Mouse (Mus musculus) urinary bladder, postnatal 14 days (tissue): ENCODE data around the gene Hist1h2bj.

ENCODE experiments used
- DNase-seq: peaks from one replicate; pipeline ENCODE4 v3.0.0; 2021; ENCODE audit warnings: low spot score

Gene Hist1h2bj

DNA sequence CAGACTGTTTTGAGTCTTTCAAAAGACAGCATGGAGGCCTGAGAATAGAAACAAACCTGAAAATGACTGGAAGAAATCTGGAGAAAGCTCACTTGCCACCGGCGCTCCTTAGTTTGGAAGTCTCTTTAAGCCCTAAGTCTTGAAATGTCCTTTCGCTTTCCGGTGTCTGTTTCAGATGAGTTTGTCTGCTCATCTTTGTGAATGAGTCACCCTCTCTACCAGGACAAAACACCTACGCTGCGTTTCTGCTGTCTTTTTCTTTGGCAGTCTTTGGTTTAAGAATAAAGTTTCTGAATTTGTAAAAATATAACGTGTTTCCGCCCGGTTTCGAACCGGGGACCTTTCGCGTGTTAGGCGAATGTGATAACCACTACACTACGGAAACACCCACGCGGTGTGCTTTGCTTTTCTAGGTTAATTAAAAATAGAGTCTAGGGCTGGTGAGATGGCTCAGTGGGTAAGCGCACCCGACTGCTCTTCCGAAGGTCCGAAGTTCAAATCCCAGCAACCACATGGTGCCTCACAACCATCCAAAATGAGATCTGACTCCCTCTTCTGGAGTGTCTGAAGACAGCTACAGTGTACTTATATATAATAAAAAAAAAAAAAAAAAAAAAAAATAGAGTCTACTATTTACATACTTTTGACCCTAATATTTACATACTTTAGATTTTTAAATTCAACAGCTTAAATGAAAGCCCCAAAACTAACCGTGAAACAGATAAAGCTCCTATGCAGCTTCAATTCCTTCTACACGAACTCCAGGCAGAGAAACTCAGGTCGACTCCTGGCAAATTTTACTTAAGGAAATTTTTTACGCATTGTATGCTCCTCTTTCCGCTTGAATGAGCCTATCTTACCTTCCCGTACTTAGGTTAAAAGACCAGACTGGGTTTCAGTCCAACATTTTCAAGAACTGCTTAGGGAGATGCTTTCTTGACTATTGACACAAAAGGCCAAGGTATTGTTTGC is 27.2 kb upstream of the Hist1h2bj start:
- peak; percentile 63 for DNase-seq

DNA sequence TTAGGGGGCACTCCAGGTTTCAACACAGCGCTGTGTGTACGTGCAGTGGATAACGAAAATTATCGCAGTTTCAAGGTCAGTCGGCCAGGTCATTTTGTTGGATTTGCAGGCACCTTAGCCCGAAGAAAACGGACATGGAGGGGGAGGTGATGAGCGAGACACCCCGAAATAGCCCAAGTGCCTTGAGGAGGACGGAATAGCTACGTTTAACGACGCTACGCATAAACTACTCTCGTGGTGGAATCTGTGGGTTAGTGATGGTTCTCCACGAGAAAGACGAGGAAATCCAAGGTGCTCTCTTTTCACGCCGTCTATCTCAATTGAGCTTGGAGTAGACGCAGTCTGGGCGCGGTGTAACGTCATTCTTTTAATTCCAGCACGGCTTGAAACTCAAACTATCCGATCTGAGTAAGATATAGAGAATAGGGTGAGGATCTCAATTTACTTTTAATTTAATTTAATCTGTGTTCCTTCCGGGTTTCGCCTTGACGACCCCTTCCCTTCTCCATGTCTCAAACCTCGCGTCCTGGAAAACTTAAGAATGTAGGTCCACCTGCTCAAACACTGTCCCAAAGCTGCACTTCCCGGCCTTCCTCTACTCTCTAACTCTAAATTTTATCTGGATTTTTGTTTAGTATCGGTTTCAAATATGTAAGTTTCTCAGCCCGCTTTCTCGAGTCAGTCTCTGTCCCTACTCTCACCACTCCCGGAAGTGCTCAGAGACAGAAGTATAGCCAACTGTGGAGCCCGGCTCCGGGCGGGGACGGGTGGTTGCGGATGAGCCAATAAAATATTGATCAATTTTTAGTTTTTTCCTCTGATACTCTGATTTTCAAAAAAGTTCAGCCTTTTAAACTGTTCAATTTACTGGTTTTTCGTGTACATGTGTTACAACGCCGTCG is 22.8 kb upstream of the Hist1h2bj start:
- no peak for DNase-seq

DNA sequence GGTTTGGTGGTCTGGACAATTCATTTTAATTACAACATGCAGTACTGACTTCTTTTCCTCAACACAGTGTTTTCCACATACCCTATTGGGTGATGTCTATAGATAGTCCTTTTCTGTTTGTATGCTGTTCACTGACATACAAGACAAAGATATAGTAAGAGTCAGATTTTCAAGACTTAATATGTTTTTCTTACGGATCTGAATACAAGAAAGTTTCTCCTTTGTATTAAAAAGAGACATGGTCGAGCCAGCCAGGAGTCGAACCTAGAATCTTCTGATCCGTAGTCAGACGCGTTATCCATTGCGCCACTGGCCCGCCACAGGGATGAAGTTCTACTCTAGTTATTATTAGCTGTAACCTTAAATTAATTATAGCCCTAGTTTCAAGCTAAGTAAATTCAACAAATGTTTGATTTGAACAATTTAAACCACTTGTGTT is 22.1 kb upstream of the Hist1h2bj start:
- peak; percentile 66 for DNase-seq

DNA sequence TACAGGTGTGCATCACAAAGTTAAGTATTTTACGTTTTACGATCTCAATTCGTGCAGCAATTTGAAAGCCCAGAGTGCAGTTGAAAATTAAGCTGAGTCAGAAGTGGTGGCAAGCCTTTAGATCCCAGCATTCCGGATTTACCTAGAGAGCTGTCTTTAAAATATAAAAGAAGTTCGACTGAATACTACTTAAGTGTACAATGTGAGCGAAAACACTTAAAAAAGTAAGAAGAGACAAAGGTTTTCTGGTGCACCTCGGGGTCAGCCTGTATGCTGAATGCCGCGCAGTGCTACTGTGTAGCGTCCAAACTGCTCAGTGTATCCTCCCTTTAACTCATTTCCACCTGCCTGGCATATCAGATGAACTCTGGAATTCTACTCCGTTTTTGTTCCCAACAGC is 21.4 kb upstream of the Hist1h2bj start:
- no peak for DNase-seq

DNA sequence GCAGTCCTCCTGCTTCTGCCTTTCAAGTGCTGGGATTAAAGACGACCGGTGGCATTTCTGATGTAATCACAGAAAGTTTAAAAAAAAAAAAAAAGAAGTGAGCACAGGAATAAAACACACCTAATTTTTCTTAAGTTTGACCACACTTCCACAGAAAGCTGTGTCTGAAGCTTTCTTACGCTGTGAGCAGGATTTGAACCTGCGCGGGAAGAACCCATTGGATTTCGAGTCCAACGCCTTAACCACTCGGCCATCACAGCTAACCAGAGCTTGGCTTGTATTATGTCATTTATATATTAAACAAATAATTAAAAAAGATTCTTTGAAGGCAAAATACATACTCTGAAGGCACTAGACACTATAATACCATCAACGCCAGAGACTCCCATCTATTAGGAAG is 20.8 kb upstream of the Hist1h2bj start:
- DNase-seq = peak; percentile 77

GRCm38 (mm10) chr13:22026058-22027031 is 16.7 kb upstream of the Hist1h2bj start:
- DNase-seq = peak; percentile 87

- DNase-seq = peak; percentile 94
These were observed 14.1 kb upstream of the Hist1h2bj start for GRCm38 (mm10) chr13:22028673-22029460.

DNA sequence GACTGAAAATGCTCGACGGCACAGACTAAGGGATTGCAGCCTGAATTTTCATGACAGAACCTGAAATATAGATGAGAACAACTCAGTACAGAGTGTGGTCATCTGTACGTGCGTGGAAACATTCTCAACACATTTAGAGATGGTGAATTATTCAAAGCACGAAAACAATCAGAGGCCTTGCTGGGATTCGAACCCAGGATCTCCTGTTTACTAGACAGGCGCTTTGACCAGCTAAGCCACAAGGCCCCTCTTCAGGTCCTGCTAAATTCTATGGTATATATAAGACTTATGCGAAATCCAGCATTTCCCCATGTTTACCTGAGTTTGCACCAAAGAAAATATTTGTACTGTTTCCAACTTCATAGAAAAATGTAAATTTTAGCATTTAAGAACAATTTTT is 13.1 kb upstream of the Hist1h2bj start:
- DNase-seq = no peak

GRCm38 (mm10) chr13:22030493-22030892 is 12.5 kb upstream of the Hist1h2bj start:
- DNase-seq = no peak

GRCm38 (mm10) chr13:22033741-22034442 is 9.1 kb upstream of the Hist1h2bj start:
- DNase-seq = no peak

DNA sequence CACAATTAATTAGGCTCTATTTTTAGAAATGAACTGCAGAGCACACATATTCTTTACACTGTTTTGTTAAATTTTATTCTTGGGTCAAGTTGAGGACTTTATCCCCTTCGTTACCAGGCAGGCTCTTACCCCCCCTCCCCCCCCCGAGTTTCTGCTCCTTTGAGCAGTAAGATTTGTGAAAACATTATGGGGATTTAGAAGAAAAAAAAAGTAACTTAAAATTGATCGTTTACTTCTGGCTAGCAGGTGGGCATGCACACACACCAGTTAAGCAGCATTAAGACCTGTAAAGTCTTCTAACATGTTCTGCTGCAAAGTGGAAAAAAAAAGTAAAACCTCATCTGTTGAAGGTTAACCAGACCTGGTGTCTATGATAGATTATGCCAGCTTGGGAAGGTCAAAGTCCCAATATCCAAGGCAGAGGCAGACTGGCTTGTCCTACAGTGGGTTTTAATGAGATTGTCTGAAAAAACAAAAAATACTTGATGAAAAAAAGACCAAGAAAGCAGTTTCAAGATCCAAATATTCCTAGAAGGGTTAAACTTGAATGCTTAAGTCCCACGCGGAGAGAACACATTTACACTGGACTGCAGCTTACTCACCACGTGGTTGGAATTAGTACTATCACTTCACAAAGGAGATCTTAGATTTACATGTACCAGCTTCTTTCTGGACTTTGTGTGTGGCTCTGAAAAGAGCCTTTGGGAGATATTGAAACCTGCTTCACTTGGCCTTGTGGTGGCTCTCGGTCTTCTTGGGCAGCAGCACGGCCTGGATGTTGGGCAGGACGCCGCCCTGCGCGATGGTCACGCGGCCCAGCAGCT is 8.4 kb upstream of the Hist1h2bj start:
- no peak for DNase-seq

- DNase-seq = peak; percentile 81
These were observed 7.5 kb upstream of the Hist1h2bj start, which contains the start of the genes Hist1h2ah and Hist1h2bk for GRCm38 (mm10) chr13:22035267-22036148. Gene Hist1h2ah (minus strand): TSS chr13:22035568. Gene Hist1h2bk (plus strand): TSS chr13:22035870.

GRCm38 (mm10) chr13:22036149-22036956 is 6.7 kb upstream of the Hist1h2bj start:
- DNase-seq = no peak

DNA sequence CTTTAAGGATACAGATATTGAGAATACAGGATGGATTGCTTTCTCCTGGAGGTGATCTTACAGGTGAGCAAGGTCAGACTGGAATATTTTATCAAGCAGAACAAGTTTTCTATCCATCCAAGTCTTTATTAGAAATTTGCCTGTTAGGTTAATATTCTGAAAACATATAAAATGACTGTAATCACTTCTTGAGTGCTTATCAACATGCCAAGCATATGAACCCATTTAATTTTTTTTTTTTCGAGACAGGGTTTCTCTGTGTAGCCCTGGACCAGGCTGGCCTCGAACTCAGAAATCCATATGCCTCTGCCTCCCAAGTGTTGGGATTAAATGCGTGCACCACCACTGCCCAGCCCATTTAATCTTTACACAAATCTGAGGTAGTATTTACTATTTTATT is 6.0 kb upstream of the Hist1h2bj start:
- DNase-seq = no peak

- no peak for DNase-seq
These were observed 5.6 kb upstream of the Hist1h2bj start for GRCm38 (mm10) chr13:22037415-22037814.

- no peak for DNase-seq
These were observed 3.6 kb upstream of the Hist1h2bj start for GRCm38 (mm10) chr13:22039364-22039763.

DNA sequence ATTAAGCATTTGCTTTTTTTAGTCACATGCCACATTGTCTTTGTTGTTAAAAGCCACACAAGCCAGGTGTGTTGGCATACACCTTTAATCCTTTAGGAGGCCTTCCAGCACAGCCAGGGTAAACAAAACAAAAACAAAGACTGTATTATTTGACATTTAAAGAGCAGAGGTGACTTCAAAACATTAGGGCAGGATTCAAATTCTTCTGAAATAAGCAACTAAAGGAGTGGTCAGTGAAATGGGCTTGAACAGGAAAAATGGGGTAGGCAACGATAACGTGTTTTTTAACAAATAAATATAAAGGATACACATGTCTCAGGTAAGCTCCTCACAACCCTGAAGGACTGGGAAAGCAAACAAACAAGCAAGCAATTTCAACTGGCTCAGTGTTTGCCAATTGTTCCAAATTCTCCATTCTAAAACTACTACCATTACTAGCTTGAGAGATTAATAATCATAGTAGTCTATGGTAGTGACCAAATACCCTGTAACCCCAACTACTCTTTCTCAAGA is 3.0 kb upstream of the Hist1h2bj start:
- DNase-seq = no peak
